Mouse (Mus musculus): ENCODE results near the gene Gsx1.

DNA sequence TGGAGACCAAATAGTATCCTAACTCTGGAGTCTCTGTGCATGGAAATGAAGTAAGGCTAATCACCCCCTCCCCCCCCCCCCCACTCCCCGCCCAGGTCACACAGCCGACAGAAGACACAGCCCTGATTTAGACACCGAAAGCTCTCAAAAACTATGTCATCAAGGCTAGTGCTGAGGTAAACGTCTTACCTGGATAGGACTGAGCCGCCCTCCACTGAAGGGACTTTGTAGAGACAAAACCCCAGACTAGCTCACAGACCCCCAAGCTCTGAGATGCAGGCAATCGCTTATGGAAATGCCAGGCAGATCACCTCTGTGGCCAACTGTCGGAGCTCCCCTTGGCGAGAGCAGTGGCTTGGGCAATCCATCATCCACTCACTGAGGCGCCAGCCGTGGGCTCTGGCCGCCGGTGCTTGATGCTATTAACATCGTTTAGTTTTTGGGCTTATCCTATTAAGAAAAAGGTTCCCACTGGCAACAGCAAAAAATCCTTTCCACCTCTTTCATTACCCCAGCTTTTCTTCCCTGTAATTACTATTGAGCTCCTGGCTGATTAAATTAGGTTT, 33.6 kb upstream of the Gsx1 start:
- TF ChIP-seq POLR2A (IDR thresholded peaks at IDR 0.05; ENCODE audit: insufficient read length, low read depth), result no peak
- no peak for TF ChIP-seq MAX (IDR thresholded peaks at IDR 0.05; ENCODE audit: low read depth)
- no peak for TF ChIP-seq TCF12 (IDR thresholded peaks at IDR 0.05; ENCODE audit: insufficient read depth, poor library complexity, severe bottlenecking)
- TF ChIP-seq MYOD1 (IDR thresholded peaks at IDR 0.05; ENCODE audit: control insufficient read depth in 1 of 3, insufficient read length in 2 of 3, low read depth in 2 of 3), result no peak
- TF ChIP-seq SRF (IDR thresholded peaks at IDR 0.05; ENCODE audit: control insufficient read depth, insufficient read length, low read depth), result no peak
- TF ChIP-seq REST (IDR thresholded peaks at IDR 0.05; ENCODE audit: insufficient read depth, insufficient read length), result no peak

Data from myocyte (in vitro differentiated cells).